9 mouse cellular contexts compared by ENCODE assay signal in genomic region chr7:130381387-130381951, GRCm38 (mm10).
DNase-seq lines count a peak whose midpoint lies in the region; ATAC-seq and TF ChIP-seq lines count a peak whose summit lies in the region.
"Had no signal": no experiment of that assay in that cellular context is flagged by ENCODE, and none has a peak within 500 bp of the region (broad histone marks: within the 10 kb centered on the region; RNA-seq: fewer than 3 reads in every experiment).

No protein-coding gene starts in this region.

- intact Hi-C loops in heart, postnatal 25 days (cut with DNase I): loop anchor here (5.0 to 10.0 kb wide), 2 partner anchors 107 to 734 kb away; no protein-coding TSS in a partner anchor

- no peak overlapping the region for H3K9ac ChIP-seq in forebrain, embryonic 13.5 days
- no peak overlapping the region for H3K9ac ChIP-seq in hindbrain, postnatal 0 days (replicated peaks; ENCODE audit: low read length)
- H3K9ac ChIP-seq in midbrain, postnatal 0 days (replicated peaks; ENCODE audit: low read length, poor library complexity, severe bottlenecking): no peak overlapping the region
- H3K9ac ChIP-seq: liver, embryonic 12.5 days had no signal

- no peak overlapping the region for H3K4me3 ChIP-seq in forebrain, embryonic 13.5 days
- no peak overlapping the region for H3K4me3 ChIP-seq in hindbrain, postnatal 0 days (ENCODE audit: low read length)
- no peak overlapping the region for H3K4me3 ChIP-seq in midbrain, postnatal 0 days (ENCODE audit: low read depth, low read length)
- H3K4me3 ChIP-seq: liver, embryonic 12.5 days had no signal

- WGBS in forebrain, embryonic 13.5 days: 31% methylated on average over 8 of the region's 8 CpGs
- WGBS in hindbrain, postnatal 0 days: 26% methylated on average over 8 of the region's 8 CpGs
- WGBS in midbrain, postnatal 0 days: 33% methylated on average over 8 of the region's 8 CpGs

- 0 out of 2 replicates have a peak, but pooled peaks cover 5% of the 10 kb centered on the region for H3K36me3 ChIP-seq in forebrain, embryonic 13.5 days (ENCODE audit: poor library complexity, severe bottlenecking)
- no peaks in the 10 kb centered on the region for H3K36me3 ChIP-seq in hindbrain, postnatal 0 days (ENCODE audit: insufficient read depth, low read length)
- H3K36me3 ChIP-seq in midbrain, postnatal 0 days (ENCODE audit: insufficient read depth, low read length): no peaks in the 10 kb centered on the region
- H3K36me3 ChIP-seq: liver, embryonic 12.5 days had no signal

- H3K27ac ChIP-seq in forebrain, embryonic 13.5 days: peak overlapping the region; percentile 60
- peak overlapping the region; percentile 61 for H3K27ac ChIP-seq in hindbrain, postnatal 0 days
- peak overlapping the region; percentile 8; the same call in 1 of the 2 replicates for H3K27ac ChIP-seq in midbrain, postnatal 0 days (ENCODE audit: low read depth, low read length)
- H3K27ac ChIP-seq: liver, embryonic 12.5 days had no signal

- DNase-seq in heart, adult 11 months: peak; percentile 44
- no peak for DNase-seq in heart, postnatal 25 days (ENCODE audit: low spot score)
- peak; percentile 47 for DNase-seq in hindbrain, postnatal 0 days (ENCODE audit: low spot score)
- peak; percentile 53 for DNase-seq in midbrain, postnatal 0 days (ENCODE audit: low spot score)
- no peak for DNase-seq in cerebellum, adult 11-12 months
- DNase-seq in ovary, postnatal 14 days (ENCODE audit: low spot score): no peak

- no peak overlapping the region for H3K4me2 ChIP-seq in forebrain, embryonic 13.5 days
- H3K4me2 ChIP-seq in hindbrain, postnatal 0 days (ENCODE audit: low read depth, low read length): no peak overlapping the region
- no peak overlapping the region for H3K4me2 ChIP-seq in midbrain, postnatal 0 days (ENCODE audit: low read depth, low read length, poor library complexity, severe bottlenecking)
- H3K4me2 ChIP-seq: liver, embryonic 12.5 days had no signal

- no peak; the same call in 1 of the 2 replicates for TF ChIP-seq CTCF in hindbrain, postnatal 0 days (IDR thresholded peaks at IDR 0.05; ENCODE audit: low read depth)
- no peak for TF ChIP-seq CTCF in midbrain, postnatal 0 days (IDR thresholded peaks at IDR 0.05)

- H3K4me1 ChIP-seq in forebrain, embryonic 13.5 days: peaks cover 32% of the 10 kb centered on the region
- H3K4me1 ChIP-seq in hindbrain, postnatal 0 days (ENCODE audit: insufficient read depth, low read length): no peaks in the 10 kb centered on the region; the same call in 1 of the 2 replicates
- H3K4me1 ChIP-seq in midbrain, postnatal 0 days (ENCODE audit: insufficient read depth, low read length): no peaks in the 10 kb centered on the region
- H3K4me1 ChIP-seq: liver, embryonic 12.5 days had no signal

- 0 out of 2 replicates have a peak, but pooled peaks cover 5% of the 10 kb centered on the region for H3K9me3 ChIP-seq in forebrain, embryonic 13.5 days (replicated peaks)
- H3K9me3 ChIP-seq in hindbrain, postnatal 0 days (ENCODE audit: low read length): no peaks in the 10 kb centered on the region
- H3K9me3 ChIP-seq in midbrain, postnatal 0 days (ENCODE audit: low read length): no peaks in the 10 kb centered on the region
- H3K9me3 ChIP-seq: liver, embryonic 12.5 days had no signal

- peaks cover 22% of the 10 kb centered on the region for H3K27me3 ChIP-seq in forebrain, embryonic 13.5 days
- H3K27me3 ChIP-seq in hindbrain, postnatal 0 days (ENCODE audit: insufficient read depth, low read length): no peaks in the 10 kb centered on the region
- no peaks in the 10 kb centered on the region for H3K27me3 ChIP-seq in midbrain, postnatal 0 days (ENCODE audit: insufficient read depth, low read length)
- H3K27me3 ChIP-seq: liver, embryonic 12.5 days had no signal

- ATAC-seq in forebrain, embryonic 13.5 days: peak; percentile 87
- ATAC-seq in hindbrain, postnatal 0 days: peak; percentile 44; the same call in 1 of the 2 replicates
- ATAC-seq in midbrain, postnatal 0 days (ENCODE audit: low FRiP score): peak; percentile 52; the same call in 1 of the 2 replicates
- ATAC-seq in erythroid progenitor cell, adult 5-6 weeks (replicated peaks; ENCODE audit: low FRiP score, poor library complexity, severe bottlenecking): no peak
- ATAC-seq: liver, embryonic 12.5 days had no signal

Comparison
In these comparisons a context has a peak if more than half of its experiments do, and no peak if none do; other contexts are left out.
1. DNase-seq: peak in heart, adult 11 months (single experiment), hindbrain, postnatal 0 days (single experiment) and midbrain, postnatal 0 days (single experiment); none in heart, postnatal 25 days (single experiment), cerebellum, adult 11-12 months (single experiment) and ovary, postnatal 14 days (single experiment).
2. H3K27ac ChIP-seq: peak in every context shown above with its lines; median percentile 61 in hindbrain, postnatal 0 days; 60 in forebrain, embryonic 13.5 days; 8 in midbrain, postnatal 0 days.